ENCODE assay signal across 8 mouse cellular contexts in the genomic region with DNA sequence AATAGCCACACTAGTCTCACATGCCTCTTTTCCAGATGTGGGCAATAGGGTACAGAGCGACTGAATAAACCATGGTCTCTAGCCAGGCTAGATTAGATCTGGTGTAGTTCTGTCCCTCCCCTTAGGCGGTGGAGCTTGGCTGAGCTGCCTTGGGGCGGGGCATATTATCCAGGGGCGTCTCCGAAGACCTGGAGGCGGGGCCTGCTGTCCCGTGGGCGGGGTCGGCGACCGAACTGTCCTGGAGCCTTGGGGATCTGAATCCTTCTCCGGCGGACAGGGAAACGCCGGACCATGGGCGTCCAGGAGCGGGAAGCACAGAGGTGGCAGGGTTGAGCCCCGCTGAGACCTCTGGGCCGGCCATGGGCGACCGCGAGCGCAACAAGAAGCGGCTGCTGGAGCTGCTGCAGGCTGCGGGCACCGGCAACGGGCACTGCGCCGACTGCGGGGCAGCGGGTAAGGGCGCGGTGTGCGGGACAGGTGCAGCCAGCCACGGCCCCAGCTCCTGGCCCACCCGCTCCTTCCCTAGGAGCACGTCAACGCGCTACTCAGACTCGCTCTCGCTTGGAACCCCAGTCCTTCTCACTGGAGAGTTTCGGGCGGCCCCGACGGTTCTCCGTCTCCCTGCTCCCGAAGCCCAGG. TPM values are rescaled to one million over a fixed set of nuclear protein-coding genes. Genes with fewer than 3 reads are reported as not detected.
DNase-seq lines count a peak whose midpoint lies in the region; ATAC-seq and TF ChIP-seq lines count a peak whose summit lies in the region.

TSS of gene Adap2 (plus strand) at position 249 of the 639 bp plus-strand sequence.

- WGBS in forebrain, embryonic 12.5 days = 2% methylated on average over 37 of the region's 47 CpGs
- WGBS in heart, postnatal 0 days = under 1% methylated on average over 46 of the region's 47 CpGs
- 2% methylated on average over 47 of the region's 47 CpGs for WGBS in liver, embryonic 15.5 days (ENCODE audit: insufficient replicate concordance)
- 2% methylated on average over 45 of the region's 47 CpGs for WGBS in neural tube, embryonic 11.5 days
- 1% methylated on average over 47 of the region's 47 CpGs for WGBS in stomach, embryonic 15.5 days

- H3K4me1 ChIP-seq in forebrain, embryonic 12.5 days = peaks cover 10% of the 10 kb centered on the region
- H3K4me1 ChIP-seq in heart, postnatal 0 days (ENCODE audit: control insufficient read depth, insufficient read depth) = no peaks in the 10 kb centered on the region
- H3K4me1 ChIP-seq in liver, embryonic 15.5 days (replicated peaks) = peaks cover 17% of the 10 kb centered on the region
- no peaks in the 10 kb centered on the region for H3K4me1 ChIP-seq in neural tube, embryonic 11.5 days (ENCODE audit: control insufficient read depth, insufficient read depth, low read length)
- peaks cover 8% of the 10 kb centered on the region; the same call in 1 of the 2 replicates for H3K4me1 ChIP-seq in stomach, embryonic 15.5 days

- DNase-seq in c-Kit-positive CD71-positive TER-119-positive erythroid progenitor cells, embryonic 14.5 days (ENCODE audit: low spot score) = peak; percentile 80
- peak; percentile 69 for DNase-seq in heart, postnatal 0 days (ENCODE audit: low spot score)
- DNase-seq in kidney, postnatal 36 days = peak; percentile 96 to 98
- peak; percentile 79 for DNase-seq in neural tube, embryonic 11.5 days (ENCODE audit: low spot score)

- H3K4me2 ChIP-seq in forebrain, embryonic 12.5 days = peak within 1 kb of the TSS; percentile 75
- H3K4me2 ChIP-seq in heart, postnatal 0 days (ENCODE audit: low read depth, low read length) = peak within 1 kb of the TSS; percentile 82
- peak within 1 kb of the TSS; percentile 84 for H3K4me2 ChIP-seq in liver, embryonic 15.5 days
- peak within 1 kb of the TSS; percentile 59 for H3K4me2 ChIP-seq in neural tube, embryonic 11.5 days (ENCODE audit: low read depth)
- peak within 1 kb of the TSS; percentile 89 for H3K4me2 ChIP-seq in stomach, embryonic 15.5 days

- no peak within 1 kb of the TSS for H3K27ac ChIP-seq in forebrain, embryonic 12.5 days
- peak within 1 kb of the TSS; percentile 9; the same call in 1 of the 2 replicates for H3K27ac ChIP-seq in heart, postnatal 0 days (ENCODE audit: low read depth)
- H3K27ac ChIP-seq in liver, embryonic 15.5 days (replicated peaks) = 0 out of 2 replicates have a peak within 1 kb of the TSS, but pooled peaks have one; percentile 3
- H3K27ac ChIP-seq in neural tube, embryonic 11.5 days (ENCODE audit: low read depth, low read length) = no peak within 1 kb of the TSS
- H3K27ac ChIP-seq in stomach, embryonic 15.5 days = no peak within 1 kb of the TSS

- no peak for TF ChIP-seq CTCF in heart, postnatal 0 days (IDR thresholded peaks at IDR 0.05; ENCODE audit: low read depth)

- H3K36me3 ChIP-seq in forebrain, embryonic 12.5 days (replicated peaks) = no peaks in the 10 kb centered on the region
- no peaks in the 10 kb centered on the region for H3K36me3 ChIP-seq in heart, postnatal 0 days (replicated peaks; ENCODE audit: control insufficient read depth, insufficient read depth, low read length)
- no peaks in the 10 kb centered on the region for H3K36me3 ChIP-seq in liver, embryonic 15.5 days (replicated peaks)
- no peaks in the 10 kb centered on the region for H3K36me3 ChIP-seq in neural tube, embryonic 11.5 days (ENCODE audit: control insufficient read depth, insufficient read depth, low read length)
- H3K36me3 ChIP-seq in stomach, embryonic 15.5 days = no peaks in the 10 kb centered on the region

- ATAC-seq in CD4-positive, CD25-positive, alpha-beta regulatory T cell, adult 4 months = peak; percentile 98
- peak; percentile 69; the same call in 1 of the 2 replicates for ATAC-seq in forebrain, embryonic 12.5 days (ENCODE audit: low FRiP score)
- ATAC-seq in heart, postnatal 0 days (ENCODE audit: insufficient read depth, low read depth) = peak; percentile 93
- peak; percentile 88 for ATAC-seq in liver, embryonic 15.5 days (ENCODE audit: insufficient read depth)
- no peak; the same call in 1 of the 2 replicates for ATAC-seq in neural tube, embryonic 11.5 days (ENCODE audit: insufficient read depth, low FRiP score, low TSS enrichment)
- ATAC-seq in stomach, embryonic 15.5 days (ENCODE audit: insufficient read depth, low FRiP score, low read depth) = peak; percentile 89

- H3K27me3 ChIP-seq in forebrain, embryonic 12.5 days = peaks cover 60% of the 10 kb centered on the region
- peaks cover 16% of the 10 kb centered on the region for H3K27me3 ChIP-seq in heart, postnatal 0 days (ENCODE audit: control insufficient read depth, insufficient read depth, low read length)
- peaks cover 34% of the 10 kb centered on the region for H3K27me3 ChIP-seq in liver, embryonic 15.5 days
- peaks cover 25% of the 10 kb centered on the region for H3K27me3 ChIP-seq in neural tube, embryonic 11.5 days (ENCODE audit: control insufficient read depth, insufficient read depth, low read length)
- peaks cover 15% of the 10 kb centered on the region for H3K27me3 ChIP-seq in stomach, embryonic 15.5 days (replicated peaks)

- H3K4me3 ChIP-seq in forebrain, embryonic 12.5 days (replicated peaks) = peak within 1 kb of the TSS; percentile 49
- H3K4me3 ChIP-seq in heart, postnatal 0 days (ENCODE audit: low read depth, low read length) = peak within 1 kb of the TSS; percentile 68
- peak within 1 kb of the TSS; percentile 68 for H3K4me3 ChIP-seq in liver, embryonic 15.5 days (replicated peaks)
- H3K4me3 ChIP-seq in neural tube, embryonic 11.5 days (ENCODE audit: low read depth, low read length) = peak within 1 kb of the TSS; percentile 46
- peak within 1 kb of the TSS; percentile 58 for H3K4me3 ChIP-seq in stomach, embryonic 15.5 days (replicated peaks)

- peak within 1 kb of the TSS; percentile 48 for H3K9ac ChIP-seq in forebrain, embryonic 12.5 days
- peak within 1 kb of the TSS; percentile 67 for H3K9ac ChIP-seq in heart, postnatal 0 days (replicated peaks; ENCODE audit: low read depth, low read length)
- H3K9ac ChIP-seq in liver, embryonic 15.5 days = peak within 1 kb of the TSS; percentile 55; the same call in 1 of the 2 replicates
- peak within 1 kb of the TSS; percentile 37; the same call in 1 of the 2 replicates for H3K9ac ChIP-seq in neural tube, embryonic 11.5 days (ENCODE audit: low read length)
- peak within 1 kb of the TSS; percentile 38 for H3K9ac ChIP-seq in stomach, embryonic 15.5 days

- no peak for TF ChIP-seq EP300 in heart, postnatal 0 days (IDR thresholded peaks at IDR 0.05; ENCODE audit: low read depth)

- H3K9me3 ChIP-seq in forebrain, embryonic 12.5 days = no peaks in the 10 kb centered on the region
- H3K9me3 ChIP-seq in heart, postnatal 0 days (replicated peaks; ENCODE audit: control insufficient read depth, low read length) = no peaks in the 10 kb centered on the region
- H3K9me3 ChIP-seq in liver, embryonic 15.5 days (replicated peaks) = no peaks in the 10 kb centered on the region
- no peaks in the 10 kb centered on the region for H3K9me3 ChIP-seq in neural tube, embryonic 11.5 days (ENCODE audit: control insufficient read depth, low read length)
- H3K9me3 ChIP-seq in stomach, embryonic 15.5 days = no peaks in the 10 kb centered on the region

RNA-seq across cellular contexts. Expression of gene Adap2, which starts in this region (rescaled TPM):
- polyA plus RNA-seq in CD4-positive, CD25-positive, alpha-beta regulatory T cell, adult 4 months (2017; shearing (Covaris generic)) = under 1 TPM in 1 of 2 experiments, not detected in 1; 0.17 TPM
- 1.4 and 1.7 TPM in 2 replicates for polyA plus RNA-seq in forebrain, embryonic 12.5 days (2016; fragmentation: Nextera tagmentation; extraction: Ambion mirVana)
- 17.0 and 20.0 TPM in 2 replicates for total RNA-seq in heart, postnatal 0 days (2014; rRNA removed; ENCODE audit: low replicate concordance)
- 2.1 and 3.0 TPM in 2 replicates for polyA plus RNA-seq in heart, postnatal 0 days (2015; fragmentation: Nextera tagmentation; extraction: Ambion mirVana)
- 6.5 and 8.2 TPM in 2 replicates for polyA plus RNA-seq in liver, embryonic 15.5 days (2015; fragmentation: Nextera tagmentation; extraction: Ambion mirVana)
- polyA plus RNA-seq in neural tube, embryonic 11.5 days (2014; fragmentation: Nextera tagmentation; extraction: Ambion mirVana) = 0.84 and 1.5 TPM in 2 replicates
- polyA plus RNA-seq in stomach, embryonic 15.5 days (2015; fragmentation: Nextera tagmentation; extraction: Ambion mirVana) = 4.2 and 4.7 TPM in 2 replicates

Comparison
In these comparisons a context has a peak if more than half of its experiments do, and no peak if none do; other contexts are left out.
1. Peak in ATAC-seq in CD4-positive, CD25-positive, alpha-beta regulatory T cell, adult 4 months; RNA of the gene not detected or under 1 TPM.
2. H3K27ac ChIP-seq: peak in heart, postnatal 0 days (single experiment) and liver, embryonic 15.5 days (single experiment); none in forebrain, embryonic 12.5 days (single experiment), neural tube, embryonic 11.5 days (single experiment) and stomach, embryonic 15.5 days (single experiment).
3. Peak in every context shown above with its lines, with median percentiles within 50 percentile points of each other: DNase-seq, H3K4me2 ChIP-seq, H3K4me3 ChIP-seq and H3K9ac ChIP-seq.